Mouse (Mus musculus): ENCODE measurements around the gene Ccdc142. TPM values are rescaled to one million over a fixed set of nuclear protein-coding genes. Genes with fewer than 3 reads are reported as not detected.

Ccdc142 gene
- polyA plus RNA-seq, 1 experiment from 2014 or later: 3.0 TPM

GRCm38 (mm10) chr6:83087205-83087925 is 14.0 kb upstream of the Ccdc142 start:
- 1% methylated on average over 47 of the region's 47 CpGs for WGBS
- Histone ChIP-seq H3K9ac (0 out of 2 replicates have a peak overlapping the region, but pooled peaks have one; percentile 55), H3K4me3 (peak overlapping the region; percentile 17), H3K4me1 (replicated peaks) (peaks cover 14% of the 10 kb centered on the region), H3K4me2 (peak overlapping the region; percentile 35), H3K27me3 (peaks cover 98% of the 10 kb centered on the region), H3K36me3 (peaks cover 3% of the 10 kb centered on the region), H3K27ac (no peak overlapping the region), H3K9me3 (no peaks in the 10 kb centered on the region)
- ATAC-seq (ENCODE audit: low FRiP score): no peak

- Histone ChIP-seq H3K4me2 (peak overlapping the region; percentile 35; the same call in 1 of the 2 replicates), H3K4me3 (no peak overlapping the region), H3K9ac (0 out of 2 replicates have a peak overlapping the region, but pooled peaks have one; percentile 55), H3K4me1 (replicated peaks) (peaks cover 14% of the 10 kb centered on the region), H3K36me3 (no peaks in the 10 kb centered on the region), H3K27ac (no peak overlapping the region), H3K27me3 (peaks cover 98% of the 10 kb centered on the region), H3K9me3 (no peaks in the 10 kb centered on the region)
- no peak for ATAC-seq (ENCODE audit: low FRiP score)
- 4% methylated on average over 9 of the region's 9 CpGs for WGBS
Measured at GRCm38 (mm10) chr6:83087926-83088260, 13.5 kb upstream of the Ccdc142 start.

- Histone ChIP-seq H3K4me3 (no peak overlapping the region), H3K9me3 (no peaks in the 10 kb centered on the region), H3K27me3 (peaks cover 69% of the 10 kb centered on the region), H3K36me3 (no peaks in the 10 kb centered on the region), H3K27ac (no peak overlapping the region), H3K4me2 (no peak overlapping the region), H3K4me1 (replicated peaks) (peaks cover 4% of the 10 kb centered on the region), H3K9ac (no peak overlapping the region)
- no peak for ATAC-seq (ENCODE audit: low FRiP score)
- WGBS: 43% methylated on average over 6 of the region's 6 CpGs
Measured at GRCm38 (mm10) chr6:83092416-83093127, 8.8 kb upstream of the Ccdc142 start.

- 44% methylated on average over 6 of the region's 6 CpGs for WGBS
- no peaks in the 10 kb centered on the region for H3K9me3 ChIP-seq
- H3K36me3 ChIP-seq: no peaks in the 10 kb centered on the region
- no peak for ATAC-seq (ENCODE audit: low FRiP score)
- no peak overlapping the region for H3K4me2 ChIP-seq
- H3K4me1 ChIP-seq (replicated peaks): 0 out of 2 replicates have a peak, but pooled peaks cover 3% of the 10 kb centered on the region
- no peak overlapping the region for H3K4me3 ChIP-seq
- H3K27me3 ChIP-seq: peaks cover 35% of the 10 kb centered on the region
- H3K27ac ChIP-seq: no peak overlapping the region
- no peak overlapping the region for H3K9ac ChIP-seq
Measured at GRCm38 (mm10) chr6:83095968-83096367, 5.4 kb upstream of the Ccdc142 start.

- no peaks in the 10 kb centered on the region for H3K36me3 ChIP-seq
- H3K9me3 ChIP-seq: no peaks in the 10 kb centered on the region
- WGBS: 81% methylated on average over 2 of the region's 2 CpGs
- peaks cover 20% of the 10 kb centered on the region for H3K4me1 ChIP-seq (replicated peaks)
- H3K9ac ChIP-seq: no peak overlapping the region
- ATAC-seq (ENCODE audit: low FRiP score): no peak
- H3K4me2 ChIP-seq: no peak overlapping the region
- H3K27ac ChIP-seq: no peak overlapping the region
- no peak overlapping the region for H3K4me3 ChIP-seq
- peaks cover 15% of the 10 kb centered on the region for H3K27me3 ChIP-seq
Measured at GRCm38 (mm10) chr6:83098411-83098810, 3.0 kb upstream of the Ccdc142 start.

GRCm38 (mm10) chr6:83101688-83102556 is 521 bp downstream of the Ccdc142 start:
- Histone ChIP-seq H3K27me3 (peaks cover 3% of the 10 kb centered on the region; the same call in 1 of the 2 replicates), H3K36me3 (peaks cover 13% of the 10 kb centered on the region), H3K4me2 (peak overlapping the region; percentile 98), H3K4me3 (peak overlapping the region; percentile 80), H3K9ac (peak overlapping the region; percentile 92), H3K27ac (peak overlapping the region; percentile 90), H3K4me1 (replicated peaks) (peaks cover 23% of the 10 kb centered on the region), H3K9me3 (no peaks in the 10 kb centered on the region)
- WGBS: 1% methylated on average over 64 of the region's 74 CpGs
- ATAC-seq (ENCODE audit: low FRiP score): peak; percentile 80

- 43% methylated on average over 11 of the region's 11 CpGs for WGBS
- H3K4me1 ChIP-seq (replicated peaks): peaks cover 32% of the 10 kb centered on the region
- H3K9ac ChIP-seq: peak overlapping the region; percentile 92
- H3K9me3 ChIP-seq: no peaks in the 10 kb centered on the region
- H3K27me3 ChIP-seq: peaks cover 3% of the 10 kb centered on the region; the same call in 1 of the 2 replicates
- peak overlapping the region; percentile 80 for H3K4me3 ChIP-seq
- no peak for ATAC-seq (ENCODE audit: low FRiP score)
- peak overlapping the region; percentile 98 for H3K4me2 ChIP-seq
- no peak overlapping the region for H3K27ac ChIP-seq
- H3K36me3 ChIP-seq: peaks cover 19% of the 10 kb centered on the region
Measured at GRCm38 (mm10) chr6:83103130-83103650, 1.8 kb downstream of the Ccdc142 start.

GRCm38 (mm10) chr6:83104158-83104557 is 2.8 kb downstream of the Ccdc142 start:
- H3K4me2 ChIP-seq: no peak overlapping the region
- H3K27ac ChIP-seq: no peak overlapping the region
- H3K4me3 ChIP-seq: no peak overlapping the region
- H3K36me3 ChIP-seq: peaks cover 19% of the 10 kb centered on the region
- 66% methylated on average over 4 of the region's 4 CpGs for WGBS
- peaks cover 37% of the 10 kb centered on the region for H3K4me1 ChIP-seq (replicated peaks)
- H3K9ac ChIP-seq: no peak overlapping the region
- peaks cover 3% of the 10 kb centered on the region; the same call in 1 of the 2 replicates for H3K27me3 ChIP-seq
- no peak for ATAC-seq (ENCODE audit: low FRiP score)
- H3K9me3 ChIP-seq: no peaks in the 10 kb centered on the region

GRCm38 (mm10) chr6:83107566-83108400 is 6.4 kb downstream of the Ccdc142 start:
- Histone ChIP-seq H3K4me2 (peak overlapping the region; percentile 82), H3K4me1 (replicated peaks) (peaks cover 38% of the 10 kb centered on the region), H3K36me3 (peaks cover 23% of the 10 kb centered on the region), H3K9me3 (no peaks in the 10 kb centered on the region), H3K27me3 (peaks cover 3% of the 10 kb centered on the region; the same call in 1 of the 2 replicates), H3K27ac (peak overlapping the region; percentile 88; the same call in 1 of the 2 replicates), H3K9ac (peak overlapping the region; percentile 89), H3K4me3 (peak overlapping the region; percentile 83)
- WGBS: 33% methylated on average over 13 of the region's 13 CpGs
- no peak for ATAC-seq (ENCODE audit: low FRiP score)

- Histone ChIP-seq H3K36me3 (peaks cover 23% of the 10 kb centered on the region), H3K9ac (peak within 1 kb of the TSS; percentile 89), H3K4me1 (replicated peaks) (peaks cover 29% of the 10 kb centered on the region), H3K27ac (peak within 1 kb of the TSS; percentile 88), H3K9me3 (no peaks in the 10 kb centered on the region), H3K27me3 (no peaks in the 10 kb centered on the region), H3K4me2 (peak within 1 kb of the TSS; percentile 82), H3K4me3 (peak within 1 kb of the TSS; percentile 83)
- under 1% methylated on average over 76 of the region's 76 CpGs for WGBS
- peak; percentile 90 for ATAC-seq (ENCODE audit: low FRiP score)
Measured at GRCm38 (mm10) chr6:83108762-83109668, 7.6 kb downstream of the Ccdc142 start, which contains the start of gene Mrpl53. Gene Mrpl53 (plus strand): TSS chr6:83109040.
